Mouse (Mus musculus) MEL (cell line): ENCODE results near the gene Iqcf1. TPM values are rescaled to one million over a fixed set of nuclear protein-coding genes. Genes with fewer than 3 reads are reported as not detected.

Experiments used
- DNase-seq: peaks from one replicate; pipeline ENCODE4 v3.0.0; 2011; ENCODE audit warnings: low read depth, low spot score
- H3K27ac ChIP-seq: 2 replicates; pipeline ENCODE4 v1.5.1; 2012; ENCODE audit warnings: low read depth, mild to moderate bottlenecking, control low read depth, low read length, moderate library complexity; ENCODE audit not compliant: control insufficient read depth
- H3K27me3 ChIP-seq, 2 experiments: fragments of 150-350 bp in 1 of 2; sonication (generic) in 1 of 2; 2 replicates each; pipeline ENCODE4 v1.6.1; 2012; ENCODE audit warnings: low read length in 2 of 2, mild to moderate bottlenecking in 2 of 2, improper control_type of control experiment in 1 of 2, moderate library complexity in 1 of 2; ENCODE audit not compliant: insufficient read depth in 2 of 2, control insufficient read depth in 1 of 2
- H3K36me3 ChIP-seq, 2 experiments: 2 replicates each; pipeline ENCODE4 v1.6.1; 2012 to 2014; ENCODE audit warnings: low read length in 2 of 2, improper control_type of control experiment in 1 of 2, inconsistent platforms in 1 of 2, mild to moderate bottlenecking in 1 of 2; ENCODE audit not compliant: insufficient read depth in 2 of 2, control insufficient read depth in 1 of 2
- H3K4me1 ChIP-seq, 2 experiments: fragments of 150-350 bp in 1 of 2; sonication (generic) in 1 of 2; 2 replicates each; pipeline ENCODE4 v1.6.1; 2012; ENCODE audit warnings: low read length in 2 of 2, improper control_type of control experiment in 1 of 2, mild to moderate bottlenecking in 1 of 2; ENCODE audit not compliant: insufficient read depth in 2 of 2, control insufficient read depth in 1 of 2
- H3K4me3 ChIP-seq, 2 experiments: fragments of 150-350 bp in 1 of 2; sonication (generic) in 1 of 2; 2 replicates each; pipeline ENCODE4 v1.5.1; 2012; ENCODE audit warnings: low read depth in 2 of 2, low read length in 2 of 2, mild to moderate bottlenecking in 2 of 2, moderate library complexity in 2 of 2, control low read depth in 1 of 2, improper control_type of control experiment in 1 of 2; ENCODE audit not compliant: control insufficient read depth in 1 of 2, insufficient read depth in 1 of 2
- H3K79me2 ChIP-seq: 2 replicates; pipeline ENCODE4 v1.6.1; 2012; ENCODE audit warnings: mild to moderate bottlenecking, low read length, moderate library complexity; ENCODE audit not compliant: control insufficient read depth, poor library complexity, insufficient read depth
- H3K9ac ChIP-seq: 2 replicates; pipeline ENCODE4 v1.6.1; 2012; ENCODE audit warnings: low read depth, mild to moderate bottlenecking, control low read depth, low read length, moderate library complexity; ENCODE audit not compliant: control insufficient read depth, poor library complexity, severe bottlenecking
- H3K9me3 ChIP-seq: fragments of 150-350 bp; sonication (generic); replicated peaks from 2 replicates; pipeline ENCODE4 v1.6.1; 2012; ENCODE audit warnings: mild to moderate bottlenecking, low read length, improper control_type of control experiment, moderate library complexity; ENCODE audit not compliant: insufficient read depth
- BHLHE40 ChIP-seq: IDR thresholded peaks from 2 replicates; pipeline ENCODE4 v1.6.1; 2012; ENCODE audit warnings: low read depth, mild to moderate bottlenecking, inconsistent platforms, low read length, improper control_type of control experiment, borderline replicate concordance
- CTCF ChIP-seq, 3 experiments: IDR thresholded peaks in 2 of 3; conservative IDR thresholded peaks in 1 of 3; 2 replicates each; pipeline ENCODE4 v1.5.1; 2011 to 2012; ENCODE audit warnings: low read length in 3 of 3, low read depth in 2 of 3, mild to moderate bottlenecking in 2 of 3, improper control_type of control experiment in 1 of 3, inconsistent platforms in 1 of 3, mixed read lengths in 1 of 3, moderate library complexity in 1 of 3; ENCODE audit not compliant: control insufficient read depth in 1 of 3, insufficient read depth in 1 of 3, poor library complexity in 1 of 3, severe bottlenecking in 1 of 3
- ELF1 ChIP-seq: IDR thresholded peaks from 2 replicates; pipeline ENCODE4 v1.6.1; 2014; ENCODE audit warnings: low read depth, mild to moderate bottlenecking, inconsistent platforms, low read length, improper control_type of control experiment, moderate library complexity
- EP300 ChIP-seq, 2 experiments: IDR thresholded peaks; 2 replicates each; pipeline ENCODE4 v1.6.1; 2011; ENCODE audit warnings: improper control_type of control experiment in 2 of 2, low read length in 2 of 2, low read depth in 1 of 2, mild to moderate bottlenecking in 1 of 2
- GABPA ChIP-seq: IDR thresholded peaks from 2 replicates; pipeline ENCODE4 v1.6.1; 2012; ENCODE audit warnings: low read depth, mild to moderate bottlenecking, inconsistent platforms, low read length, improper control_type of control experiment, moderate library complexity
- GATA1 ChIP-seq: IDR thresholded peaks from 2 replicates; pipeline ENCODE4 v1.6.1; 2011; ENCODE audit warnings: low read depth, low read length, improper control_type of control experiment
- KAT2A ChIP-seq: conservative IDR thresholded peaks from 2 replicates; pipeline ENCODE4 v1.6.1; 2012; ENCODE audit warnings: low read depth, low read length, improper control_type of control experiment, inconsistent platforms
- MAFK ChIP-seq: IDR thresholded peaks from 2 replicates; pipeline ENCODE4 v1.6.1; 2011; ENCODE audit warnings: low read depth, mild to moderate bottlenecking, low read length, improper control_type of control experiment, borderline replicate concordance
- MAZ ChIP-seq: IDR thresholded peaks from 2 replicates; pipeline ENCODE4 v1.6.1; 2012; ENCODE audit warnings: low read depth, mild to moderate bottlenecking, inconsistent platforms, low read length, improper control_type of control experiment
- MEF2A ChIP-seq: IDR thresholded peaks from 2 replicates; pipeline ENCODE4 v1.6.1; 2014; ENCODE audit warnings: low read depth, mild to moderate bottlenecking, inconsistent platforms, low read length, improper control_type of control experiment; ENCODE audit not compliant: poor library complexity, insufficient replicate concordance, severe bottlenecking; ENCODE audit errors: extremely low read depth
- MYB ChIP-seq: IDR thresholded peaks from 2 replicates; pipeline ENCODE4 v1.6.1; 2011; ENCODE audit warnings: mild to moderate bottlenecking, low read depth, low read length, improper control_type of control experiment
- NELFE ChIP-seq: IDR thresholded peaks from 2 replicates; pipeline ENCODE4 v1.6.1; 2011; ENCODE audit warnings: low read depth, low read length, improper control_type of control experiment
- RAD21 ChIP-seq: IDR thresholded peaks from 2 replicates; pipeline ENCODE4 v1.6.1; 2011; ENCODE audit warnings: mild to moderate bottlenecking, low read depth, low read length, improper control_type of control experiment
- RCOR1 ChIP-seq: IDR thresholded peaks from 2 replicates; pipeline ENCODE4 v1.6.1; 2012; ENCODE audit warnings: low read depth, mild to moderate bottlenecking, inconsistent platforms, low read length, improper control_type of control experiment
- TAL1 ChIP-seq: IDR thresholded peaks from 2 replicates; pipeline ENCODE4 v1.6.1; 2012; ENCODE audit warnings: mild to moderate bottlenecking, inconsistent platforms, low read length, moderate library complexity, mixed read lengths
- TBP ChIP-seq: IDR thresholded peaks from 2 replicates; pipeline ENCODE4 v1.8.0; 2011; ENCODE audit warnings: low read depth, low read length, improper control_type of control experiment
- TCF12 ChIP-seq: IDR thresholded peaks from 2 replicates; pipeline ENCODE4 v1.6.1; 2014; ENCODE audit warnings: low read depth, mild to moderate bottlenecking, inconsistent platforms, low read length, improper control_type of control experiment, moderate library complexity
- USF1 ChIP-seq: IDR thresholded peaks from 2 replicates; pipeline ENCODE4 v1.6.1; 2014; ENCODE audit warnings: low read depth, mild to moderate bottlenecking, inconsistent platforms, low read length, improper control_type of control experiment, moderate library complexity
- USF2 ChIP-seq, 2 experiments: IDR thresholded peaks; 2 replicates each; pipeline ENCODE4 v1.6.1; 2011 to 2012; ENCODE audit warnings: improper control_type of control experiment in 2 of 2, low read length in 2 of 2, borderline replicate concordance in 1 of 2, inconsistent platforms in 1 of 2, low read depth in 1 of 2, mild to moderate bottlenecking in 1 of 2; ENCODE audit not compliant: insufficient read depth in 1 of 2
- ZC3H11A ChIP-seq: IDR thresholded peaks from 2 replicates; pipeline ENCODE4 v1.6.1; 2012; ENCODE audit warnings: low read depth, mild to moderate bottlenecking, inconsistent platforms, low read length, improper control_type of control experiment
- ZKSCAN1 ChIP-seq: IDR thresholded peaks from 2 replicates; pipeline ENCODE4 v1.6.1; 2012; ENCODE audit warnings: low read depth, mild to moderate bottlenecking, inconsistent platforms, low read length, improper control_type of control experiment, moderate library complexity
- ZMIZ1 ChIP-seq: IDR thresholded peaks from 2 replicates; pipeline ENCODE4 v1.6.1; 2012; ENCODE audit warnings: low read depth, mild to moderate bottlenecking, inconsistent platforms, low read length, improper control_type of control experiment, moderate library complexity
- ZNF384 ChIP-seq: IDR thresholded peaks from 2 replicates; pipeline ENCODE4 v1.6.1; 2012; ENCODE audit warnings: low read depth, mild to moderate bottlenecking, inconsistent platforms, low read length, improper control_type of control experiment
- polyA plus RNA-seq, 2 experiments: library from polyadenylated mRNA; stranded (reverse) in 1 of 2; unstranded in 1 of 2; fragments of >175 nt in 1 of 2; fragments of >200 nt in 1 of 2; gene quantifications; 2 replicates each; pipeline versions ENCODE4 v1.2.1 to v1.2.4; 2012; ENCODE audit warnings: low replicate concordance in 2 of 2, low read depth in 1 of 2; ENCODE audit not compliant: insufficient read length in 2 of 2, insufficient read depth in 1 of 2, missing spikeins in 1 of 2
- total RNA-seq: library from RNA; depleted of rRNA; stranded (reverse); fragments of 300-350 nt; gene quantifications from 2 replicates; pipeline ENCODE4 v1.2.3, GENCODE M21; 2012

Iqcf1 gene
- total and polyA plus RNA-seq, 3 experiments, result 0.52 TPM; not detected in 2

DNA sequence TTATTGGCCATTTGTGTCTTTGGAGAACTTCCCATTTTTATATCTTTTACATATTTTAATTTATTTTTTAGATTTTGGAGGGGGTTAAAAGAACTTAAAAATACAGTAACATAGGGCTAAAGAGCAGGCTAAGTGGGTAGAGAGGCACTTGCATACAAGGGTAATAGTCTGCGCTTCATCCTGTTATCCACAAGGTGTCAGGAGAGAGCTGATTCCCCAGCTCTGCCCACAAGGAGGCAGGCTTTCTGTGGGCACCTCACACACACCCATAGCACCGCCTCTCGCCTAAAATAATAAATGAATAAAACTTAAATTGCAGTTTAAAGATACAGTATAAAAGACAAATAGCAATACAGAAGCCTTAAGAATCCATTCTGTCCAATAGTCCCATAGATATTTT lies 32.1 kb downstream of the Iqcf1 start (continued):
- no peak for TF ChIP-seq EP300 (IDR thresholded peaks at IDR 0.05; ENCODE audit: low read depth in 1 of 2, low read length in 2 of 2)
- TF ChIP-seq USF1, result no peak
- no peak for TF ChIP-seq MAFK
- no peak for TF ChIP-seq USF2 (IDR thresholded peaks at IDR 0.05; ENCODE audit: borderline replicate concordance in 1 of 2, insufficient read depth in 1 of 2, low read depth in 1 of 2, low read length in 2 of 2)
- no peak for TF ChIP-seq MAZ
- TF ChIP-seq TBP, result no peak
- peak; percentile 82 to 97 (median 94) for TF ChIP-seq CTCF (IDR thresholded peaks at IDR 0.05 in 2 of 3, conservative IDR thresholded peaks at IDR 0.05 in 1 of 3; ENCODE audit: control insufficient read depth in 1 of 3, insufficient read depth in 1 of 3, low read depth in 2 of 3, low read length in 3 of 3, poor library complexity in 1 of 3, severe bottlenecking in 1 of 3)
- TF ChIP-seq GABPA, result no peak
- TF ChIP-seq ZNF384, result no peak
- TF ChIP-seq MYB, result no peak
- no peak for TF ChIP-seq TAL1
- no peak for TF ChIP-seq RCOR1
- TF ChIP-seq ZMIZ1, result no peak
- TF ChIP-seq ELF1, result no peak

DNA sequence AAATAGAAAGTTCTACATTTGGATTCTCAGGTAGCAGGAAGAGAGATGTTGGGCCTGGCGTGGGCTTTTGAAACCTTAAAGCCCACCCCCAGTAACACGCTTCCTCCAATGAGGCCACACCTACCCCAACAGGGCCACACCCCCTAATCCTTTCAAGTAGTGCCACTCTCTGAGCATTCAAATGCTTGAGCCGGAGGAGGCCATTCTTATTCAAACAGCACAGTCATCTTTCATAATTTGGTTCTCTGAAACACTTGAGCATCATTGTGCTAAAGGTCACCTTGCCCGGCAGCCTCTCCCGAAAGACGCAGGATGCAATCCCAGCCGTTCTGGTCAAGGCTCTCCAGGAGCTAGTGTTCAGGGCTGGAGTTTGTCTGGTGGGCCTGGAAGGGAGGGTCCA lies 34.5 kb downstream of the Iqcf1 start:
- Histone ChIP-seq H3K36me3 (no peaks in the 10 kb centered on the region), H3K9ac (no peak overlapping the region), H3K9me3 (no peaks in the 10 kb centered on the region), H3K79me2 (no peaks in the 10 kb centered on the region), H3K27ac (no peak overlapping the region), H3K27me3 (no peaks in the 10 kb centered on the region; a peak in 1 of 4 replicates), H3K4me3 (no peak overlapping the region), H3K4me1 (no peaks in the 10 kb centered on the region)
- TF ChIP-seq RCOR1 (no peak), RAD21 (no peak), ZC3H11A (no peak), MEF2A (no peak)
- no peak for DNase-seq

DNA sequence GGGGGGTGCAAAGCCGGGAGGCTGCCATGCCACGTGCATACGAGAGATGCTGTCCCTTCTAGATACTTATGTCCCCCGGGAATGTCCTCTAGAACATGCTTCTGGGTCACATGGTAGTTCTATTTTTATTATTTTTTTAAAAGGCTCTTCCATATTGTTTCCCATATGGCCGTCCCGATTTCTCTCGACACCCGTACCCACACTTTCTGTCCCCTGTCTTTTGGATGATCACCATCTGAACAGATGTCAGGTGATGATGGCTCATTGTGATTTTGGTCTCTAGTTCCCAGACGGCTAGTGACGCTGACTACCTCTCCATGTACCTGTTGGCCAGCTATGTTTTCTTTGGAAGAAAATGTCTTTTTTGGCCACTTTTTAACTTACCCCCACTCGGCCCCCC lies 35.2 kb downstream of the Iqcf1 start:
- Histone ChIP-seq H3K79me2 (no peaks in the 10 kb centered on the region), H3K36me3 (no peaks in the 10 kb centered on the region), H3K4me3 (no peak overlapping the region), H3K9me3 (no peaks in the 10 kb centered on the region), H3K27me3 (no peaks in the 10 kb centered on the region), H3K4me1 (no peaks in the 10 kb centered on the region), H3K27ac (no peak overlapping the region), H3K9ac (no peak overlapping the region)
- no peak for DNase-seq
- TF ChIP-seq NELFE, result no peak
- TF ChIP-seq ZKSCAN1, result no peak
- no peak for TF ChIP-seq GATA1
- TF ChIP-seq TCF12, result no peak
- TF ChIP-seq KAT2A, result no peak
- no peak for TF ChIP-seq BHLHE40
- TF ChIP-seq GABPA, result no peak
